Mouse (Mus musculus) forebrain, embryonic 16.5 days (tissue): ENCODE results near the gene Brox. TPM values are rescaled to one million over a fixed set of nuclear protein-coding genes. Genes with fewer than 3 reads are reported as not detected.

Source experiments
- ATAC-seq: fragments of 200-750 bp; cut with Nextera tagmentation; 2 replicates; pipeline ENCODE4 v1.8.0; 2017; ENCODE audit warnings: mild to moderate bottlenecking, moderate library complexity
- H3K27ac ChIP-seq: fragments of 300-500 bp; sonication (generic); 2 replicates; pipeline ENCODE4 v1.5.1; 2014; ENCODE audit warnings: low read length, control low read depth
- H3K27me3 ChIP-seq: fragments of 300-500 bp; sonication (generic); replicated peaks from 2 replicates; pipeline ENCODE4 v1.6.1; 2014; ENCODE audit warnings: low read length; ENCODE audit not compliant: control insufficient read depth, insufficient read depth
- H3K36me3 ChIP-seq: fragments of 300-500 bp; sonication (generic); 2 replicates; pipeline ENCODE4 v1.6.1; 2014; ENCODE audit not compliant: control insufficient read depth, insufficient read depth
- H3K4me1 ChIP-seq: fragments of 300-500 bp; sonication (generic); replicated peaks from 2 replicates; pipeline ENCODE4 v1.6.1; 2014; ENCODE audit warnings: low read length; ENCODE audit not compliant: control insufficient read depth, insufficient read depth
- H3K4me2 ChIP-seq: fragments of 300-500 bp; sonication (generic); 2 replicates; pipeline ENCODE4 v1.6.1; 2014; ENCODE audit warnings: mild to moderate bottlenecking, low read length, control low read depth
- H3K4me3 ChIP-seq: fragments of 300-500 bp; sonication (generic); replicated peaks from 2 replicates; pipeline ENCODE4 v1.5.1; 2014; ENCODE audit warnings: mild to moderate bottlenecking, low read length, control low read depth
- H3K9ac ChIP-seq: fragments of 300-500 bp; sonication (generic); replicated peaks from 2 replicates; pipeline ENCODE4 v1.6.1; 2014; ENCODE audit warnings: low read depth, low read length, control low read depth
- H3K9me3 ChIP-seq: fragments of 300-500 bp; sonication (generic); 2 replicates; pipeline ENCODE4 v1.6.1; 2016; ENCODE audit warnings: low read length; ENCODE audit not compliant: control insufficient read depth
- WGBS: fragments of 180-500 bp; shearing (Covaris S2); extraction: QIAGEN DNeasy Blood & Tissue Kit; methylation state at CpG from one replicate; pipeline ENCODE4 v1.1.7; 2014; 5-methylcytosine and 5-hydroxymethylcytosine counted together
- polyA plus RNA-seq: library from polyadenylated mRNA; unstranded; fragments of >200 nt; fragmentation: Nextera tagmentation; extraction: Ambion mirVana; gene quantifications from 2 replicates; pipeline ENCODE4 v1.2.1, GENCODE M21; 2015

Brox gene
- polyA plus RNA-seq, 1 experiment from 2014 or later: 120 TPM

DNA sequence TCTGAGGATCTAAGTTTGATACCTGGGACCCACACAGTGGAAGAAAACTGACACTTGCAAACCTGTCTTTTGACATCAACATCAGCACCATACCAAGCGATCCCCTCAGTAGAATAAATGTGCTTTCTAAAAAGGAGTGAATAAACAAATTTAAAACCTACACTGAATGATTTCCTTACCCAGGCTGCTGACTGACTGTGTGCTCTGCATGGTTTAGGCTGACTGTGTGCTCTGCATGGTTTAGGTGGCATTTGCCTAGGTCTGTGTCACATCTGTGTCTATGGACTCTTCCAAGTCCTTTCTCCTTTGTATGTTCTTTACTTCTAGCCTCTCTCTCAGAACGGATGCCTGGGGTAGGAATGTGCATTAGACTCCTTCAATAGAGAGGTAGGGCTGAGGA is 45.3 kb downstream of the Brox start:
- peaks cover 3% of the 10 kb centered on the region; the same call in 1 of the 2 replicates for H3K4me1 ChIP-seq
- H3K4me3 ChIP-seq: no peak overlapping the region
- ATAC-seq: no peak
- H3K9me3 ChIP-seq: no peaks in the 10 kb centered on the region
- H3K4me2 ChIP-seq: no peak overlapping the region
- H3K36me3 ChIP-seq: no peaks in the 10 kb centered on the region
- H3K27ac ChIP-seq: no peak overlapping the region
- no peak overlapping the region for H3K9ac ChIP-seq
- no peaks in the 10 kb centered on the region for H3K27me3 ChIP-seq
- WGBS: 75% methylated on average over 2 of the region's 2 CpGs

- H3K36me3 ChIP-seq: no peaks in the 10 kb centered on the region
- no peak overlapping the region for H3K9ac ChIP-seq
- 68% methylated on average over 4 of the region's 4 CpGs for WGBS
- no peaks in the 10 kb centered on the region for H3K27me3 ChIP-seq
- H3K4me1 ChIP-seq: peaks cover 3% of the 10 kb centered on the region; the same call in 1 of the 2 replicates
- ATAC-seq: no peak
- H3K27ac ChIP-seq: no peak overlapping the region
- no peaks in the 10 kb centered on the region for H3K9me3 ChIP-seq
- no peak overlapping the region for H3K4me2 ChIP-seq
- H3K4me3 ChIP-seq: no peak overlapping the region
These were observed 46.5 kb downstream of the Brox start for GRCm38 (mm10) chr1:183250612-183251011.

DNA sequence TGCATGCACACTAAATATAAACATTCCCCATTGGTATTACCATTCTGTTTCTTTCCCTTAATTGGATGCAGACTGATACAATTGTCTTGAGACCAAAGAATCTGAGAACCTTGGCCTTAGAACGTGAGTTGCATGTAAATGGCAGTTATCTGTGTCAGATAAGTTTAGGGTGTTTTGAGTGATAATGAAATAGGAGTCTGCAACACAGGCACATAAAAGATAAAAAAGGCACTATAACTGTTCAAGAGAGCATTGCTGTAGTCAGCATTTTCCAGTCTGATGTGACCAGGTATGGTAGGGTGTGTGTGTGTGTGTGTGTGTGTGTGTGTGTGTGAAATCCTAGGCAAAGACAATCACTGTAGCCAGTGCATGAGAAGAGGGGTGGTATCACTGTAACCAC is 48.9 kb downstream of the Brox start:
- WGBS: 55% methylated on average over 1 of the region's 1 CpGs
- Histone ChIP-seq H3K36me3 (no peaks in the 10 kb centered on the region), H3K4me1 (peaks cover 3% of the 10 kb centered on the region; the same call in 1 of the 2 replicates), H3K27ac (no peak overlapping the region), H3K4me3 (no peak overlapping the region), H3K9me3 (no peaks in the 10 kb centered on the region), H3K9ac (no peak overlapping the region), H3K27me3 (no peaks in the 10 kb centered on the region), H3K4me2 (no peak overlapping the region)
- no peak for ATAC-seq

DNA sequence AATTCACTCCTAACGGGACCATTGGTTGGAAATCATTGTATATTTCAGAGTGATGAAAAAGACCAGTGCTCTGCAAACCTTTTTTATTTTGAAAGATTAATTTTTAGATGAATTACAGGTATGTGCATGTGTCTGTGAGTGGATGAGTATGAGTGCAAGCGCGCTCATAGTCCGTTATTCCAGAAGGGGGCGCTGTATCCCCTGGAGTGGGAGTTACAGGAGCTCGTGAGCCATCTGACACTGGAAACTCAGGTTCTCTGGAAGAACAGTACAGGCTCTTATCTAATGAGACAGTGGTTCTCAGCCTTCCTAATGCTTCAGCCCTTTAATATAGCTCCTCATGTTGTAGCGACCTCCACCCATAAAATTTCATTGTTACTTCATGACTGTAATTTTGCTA is 53.8 kb downstream of the Brox start:
- 76% methylated on average over 7 of the region's 7 CpGs for WGBS
- Histone ChIP-seq H3K27me3 (no peaks in the 10 kb centered on the region), H3K9me3 (no peaks in the 10 kb centered on the region), H3K9ac (no peak overlapping the region), H3K4me1 (no peaks in the 10 kb centered on the region), H3K4me3 (no peak overlapping the region), H3K27ac (no peak overlapping the region), H3K4me2 (no peak overlapping the region), H3K36me3 (no peaks in the 10 kb centered on the region)
- ATAC-seq: no peak

- Histone ChIP-seq H3K4me2 (no peak overlapping the region), H3K9me3 (no peaks in the 10 kb centered on the region), H3K27ac (no peak overlapping the region), H3K4me1 (no peaks in the 10 kb centered on the region), H3K9ac (no peak overlapping the region), H3K27me3 (no peaks in the 10 kb centered on the region), H3K4me3 (no peak overlapping the region), H3K36me3 (no peaks in the 10 kb centered on the region)
- ATAC-seq: no peak
- WGBS: 18% methylated on average over 2 of the region's 2 CpGs
These were observed 59.2 kb downstream of the Brox start for GRCm38 (mm10) chr1:183237901-183238300.

GRCm38 (mm10) chr1:183236460-183236859 is 60.6 kb downstream of the Brox start:
- H3K4me3 ChIP-seq: no peak overlapping the region

DNA sequence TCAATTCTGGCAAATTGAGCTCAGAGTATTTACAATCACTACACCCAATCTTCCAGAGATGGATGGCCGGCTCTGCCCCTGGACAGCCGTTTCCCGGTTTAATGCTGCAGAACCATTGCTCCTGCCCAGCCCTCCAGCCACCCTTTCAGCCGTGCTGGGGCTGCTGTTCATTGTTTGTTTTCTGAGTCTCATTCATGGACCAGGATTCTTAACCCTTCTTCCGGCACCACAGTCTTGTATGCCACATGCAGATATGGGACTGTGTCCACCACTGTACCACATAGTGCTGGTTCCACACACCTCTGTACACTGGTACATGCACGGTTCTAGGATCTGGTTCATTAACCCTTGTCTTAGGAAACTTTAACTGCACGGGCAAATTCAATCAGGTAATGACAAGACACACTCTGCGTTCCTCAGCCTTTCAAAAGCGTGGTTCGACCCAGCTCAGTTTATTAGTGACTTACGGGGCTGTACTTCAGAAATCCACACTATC is 63.3 kb downstream of the Brox start:
- 81% methylated on average over 11 of the region's 11 CpGs for WGBS
- H3K4me2 ChIP-seq: no peak overlapping the region

More at GRCm38 (mm10) chr1:183236460-183236859, 60.6 kb downstream of the Brox start:
- no peaks in the 10 kb centered on the region for H3K36me3 ChIP-seq
- H3K27ac ChIP-seq: no peak overlapping the region
- no peaks in the 10 kb centered on the region for H3K27me3 ChIP-seq
- no peak for ATAC-seq
- no peak overlapping the region for H3K4me2 ChIP-seq
- H3K4me1 ChIP-seq: no peaks in the 10 kb centered on the region
- no peaks in the 10 kb centered on the region for H3K9me3 ChIP-seq
- H3K9ac ChIP-seq: no peak overlapping the region
- WGBS: 90% methylated on average over 5 of the region's 5 CpGs

GRCm38 (mm10) chr1:183232985-183233678 is 63.9 kb downstream of the Brox start:
- H3K36me3 ChIP-seq: no peaks in the 10 kb centered on the region
- H3K9me3 ChIP-seq: no peaks in the 10 kb centered on the region
- H3K27ac ChIP-seq: no peak overlapping the region
- H3K4me1 ChIP-seq: no peaks in the 10 kb centered on the region
- ATAC-seq: no peak
- no peak overlapping the region for H3K9ac ChIP-seq
- H3K4me2 ChIP-seq: no peak overlapping the region
- H3K27me3 ChIP-seq: no peaks in the 10 kb centered on the region
- 79% methylated on average over 7 of the region's 7 CpGs for WGBS
- no peak overlapping the region for H3K4me3 ChIP-seq

More for the DNA sequence above, 63.3 kb downstream of the Brox start:
- no peak overlapping the region for H3K27ac ChIP-seq
- no peak overlapping the region for H3K4me3 ChIP-seq
- no peaks in the 10 kb centered on the region for H3K36me3 ChIP-seq
- no peak for ATAC-seq
- no peaks in the 10 kb centered on the region for H3K9me3 ChIP-seq
- H3K27me3 ChIP-seq: no peaks in the 10 kb centered on the region
- H3K9ac ChIP-seq: no peak overlapping the region
- no peaks in the 10 kb centered on the region for H3K4me1 ChIP-seq

GRCm38 (mm10) chr1:183227469-183227868 is 69.6 kb downstream of the Brox start:
- H3K9ac ChIP-seq: no peak overlapping the region
- no peak for ATAC-seq
- no peak overlapping the region for H3K4me3 ChIP-seq
- H3K4me1 ChIP-seq: no peaks in the 10 kb centered on the region
- WGBS: 85% methylated on average over 7 of the region's 7 CpGs
- no peaks in the 10 kb centered on the region for H3K36me3 ChIP-seq
- no peaks in the 10 kb centered on the region for H3K27me3 ChIP-seq
- H3K4me2 ChIP-seq: no peak overlapping the region
- no peaks in the 10 kb centered on the region for H3K9me3 ChIP-seq
- no peak overlapping the region for H3K27ac ChIP-seq
